Mouse (Mus musculus) hindbrain, postnatal 0 days (tissue): ENCODE results near the gene Gm10490. TPM values are rescaled to one million over a fixed set of nuclear protein-coding genes. Genes with fewer than 3 reads are reported as not detected.

ENCODE experiments used
- ATAC-seq: fragments of 200-750 bp; cut with Nextera tagmentation; 2 replicates; pipeline ENCODE4 v1.8.0; 2017; ENCODE audit warnings: mild to moderate bottlenecking, moderate TSS enrichment, moderate library complexity
- DNase-seq: peaks from one replicate; pipeline ENCODE4 v3.0.0-alpha.2; 2015; ENCODE audit warnings: low spot score
- H3K27ac ChIP-seq: fragments of 300-500 bp; sonication (generic); 2 replicates; pipeline ENCODE4 v1.5.1; 2014; ENCODE audit warnings: mild to moderate bottlenecking
- H3K27me3 ChIP-seq: fragments of 300-500 bp; sonication (generic); 2 replicates; pipeline ENCODE4 v1.6.1; 2014; ENCODE audit warnings: low read length, mixed read lengths; ENCODE audit not compliant: insufficient read depth
- H3K36me3 ChIP-seq: fragments of 300-500 bp; sonication (generic); 2 replicates; pipeline ENCODE4 v1.6.1; 2014; ENCODE audit warnings: low read length, mixed read lengths; ENCODE audit not compliant: insufficient read depth
- H3K4me1 ChIP-seq: fragments of 300-500 bp; sonication (generic); 2 replicates; pipeline ENCODE4 v1.6.1; 2014; ENCODE audit warnings: antibody characterized with exemption, low read length, mixed read lengths; ENCODE audit not compliant: insufficient read depth
- H3K4me2 ChIP-seq: fragments of 300-500 bp; sonication (generic); 2 replicates; pipeline ENCODE4 v1.6.1; 2014; ENCODE audit warnings: low read depth, mild to moderate bottlenecking, low read length, moderate library complexity, mixed read lengths
- H3K4me3 ChIP-seq: fragments of 300-500 bp; sonication (generic); 2 replicates; pipeline ENCODE4 v1.5.1; 2014; ENCODE audit warnings: low read length
- H3K9ac ChIP-seq: fragments of 300-500 bp; sonication (generic); replicated peaks from 2 replicates; pipeline ENCODE4 v1.6.1; 2014; ENCODE audit warnings: mild to moderate bottlenecking, low read length, moderate library complexity, mixed read lengths
- H3K9me3 ChIP-seq: fragments of 300-500 bp; sonication (generic); 2 replicates; pipeline ENCODE4 v1.6.1; 2016; ENCODE audit warnings: low read length, mixed read lengths
- CTCF ChIP-seq: IDR thresholded peaks from 2 replicates; pipeline ENCODE4 v1.5.1; 2016; ENCODE audit warnings: antibody characterized with exemption, control low read depth, low read depth
- WGBS: fragments of 180-500 bp; shearing (Covaris S2); extraction: QIAGEN DNeasy Blood & Tissue Kit; methylation state at CpG from one replicate; pipeline ENCODE4 v1.1.7; 2014; 5-methylcytosine and 5-hydroxymethylcytosine counted together
- polyA plus RNA-seq: library from polyadenylated mRNA; unstranded; fragments of >200 nt; fragmentation: Nextera tagmentation; extraction: Ambion mirVana; gene quantifications from 2 replicates; pipeline ENCODE4 v1.2.1, GENCODE M21; 2015
- total RNA-seq: library from RNA; depleted of rRNA; stranded (reverse); fragments of >200 nt; gene quantifications from 2 replicates; pipeline ENCODE4 v1.2.3, GENCODE M21; 2014; rRNA removed

The Gm10490 gene
- total and polyA plus RNA-seq, 2 experiments from 2014 or later, result not detected

DNA sequence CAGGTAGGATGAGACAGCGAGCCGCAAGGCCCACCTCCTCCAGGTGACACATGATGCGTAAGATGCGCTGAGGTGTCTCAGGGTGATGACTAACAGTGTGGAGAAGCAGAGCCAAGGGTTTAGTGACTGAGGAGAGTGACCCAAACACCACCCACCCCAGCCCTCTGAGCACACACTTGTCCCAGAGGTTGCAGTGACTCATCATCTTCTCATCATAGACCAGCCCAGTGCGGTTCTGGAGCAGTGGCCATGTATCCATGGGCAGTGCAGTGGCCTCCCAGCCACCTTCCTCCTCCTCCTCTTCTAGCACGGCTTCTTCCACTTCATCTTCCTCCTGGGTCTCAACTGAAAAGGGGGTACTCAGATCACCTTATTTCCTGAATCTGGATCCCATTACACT lies 28.3 kb downstream of the Gm10490 start:
- Histone ChIP-seq H3K27ac (no peak overlapping the region), H3K4me2 (no peak overlapping the region), H3K9me3 (no peaks in the 10 kb centered on the region), H3K36me3 (no peaks in the 10 kb centered on the region; the same call in 1 of the 2 replicates), H3K4me3 (no peak overlapping the region), H3K9ac (no peak overlapping the region), H3K27me3 (no peaks in the 10 kb centered on the region), H3K4me1 (no peaks in the 10 kb centered on the region)
- ATAC-seq (no peak), DNase-seq (no peak)
- WGBS, result 93% methylated on average over 6 of the region's 6 CpGs
- TF ChIP-seq CTCF, result no peak

- no peak for ATAC-seq
- H3K4me1 ChIP-seq, result no peaks in the 10 kb centered on the region
- DNase-seq, result no peak
- no peak for TF ChIP-seq CTCF
- no peaks in the 10 kb centered on the region for H3K27me3 ChIP-seq
- no peak overlapping the region for H3K4me2 ChIP-seq
- no peak overlapping the region for H3K9ac ChIP-seq
- no peak overlapping the region for H3K4me3 ChIP-seq
- H3K9me3 ChIP-seq, result no peaks in the 10 kb centered on the region
- no peaks in the 10 kb centered on the region for H3K36me3 ChIP-seq
- 76% methylated on average over 8 of the region's 8 CpGs for WGBS
- no peak overlapping the region for H3K27ac ChIP-seq
These were observed 36.3 kb downstream of the Gm10490 start for GRCm38 (mm10) chrX:7945618-7946017.

- H3K4me2 ChIP-seq, result peak within 1 kb of the TSS; percentile 55
- H3K9me3 ChIP-seq, result no peaks in the 10 kb centered on the region
- DNase-seq, result peak; percentile 7
These were observed 38.0 kb downstream of the Gm10490 start, which contains the start of gene Hdac6 for GRCm38 (mm10) chrX:7947108-7947899. Gene Hdac6, minus strand, starts transcription at chrX:7947889.

GRCm38 (mm10) chrX:7947900-7948492 lies 38.7 kb downstream of the Gm10490 start:
- Histone ChIP-seq H3K27me3 (no peaks in the 10 kb centered on the region), H3K4me2 (peak overlapping the region; percentile 52), H3K36me3 (no peaks in the 10 kb centered on the region), H3K9me3 (no peaks in the 10 kb centered on the region), H3K27ac (peak overlapping the region; percentile 75), H3K4me1 (no peaks in the 10 kb centered on the region), H3K4me3 (peak overlapping the region; percentile 45), H3K9ac (peak overlapping the region; percentile 52)
- DNase-seq, result peak; percentile 94
- WGBS, result 26% methylated on average over 38 of the region's 38 CpGs
- TF ChIP-seq CTCF, result no peak
- ATAC-seq, result peak; percentile 98

More at GRCm38 (mm10) chrX:7947108-7947899, 38.0 kb downstream of the Gm10490 start, which contains the start of gene Hdac6:
- Histone ChIP-seq H3K4me3 (peak within 1 kb of the TSS; percentile 45), H3K27me3 (no peaks in the 10 kb centered on the region), H3K27ac (peak within 1 kb of the TSS; percentile 75), H3K9ac (peak within 1 kb of the TSS; percentile 52), H3K4me1 (no peaks in the 10 kb centered on the region), H3K36me3 (no peaks in the 10 kb centered on the region)
- ATAC-seq, result peak; percentile 43
- WGBS, result 35% methylated on average over 33 of the region's 37 CpGs
- no peak for TF ChIP-seq CTCF

DNA sequence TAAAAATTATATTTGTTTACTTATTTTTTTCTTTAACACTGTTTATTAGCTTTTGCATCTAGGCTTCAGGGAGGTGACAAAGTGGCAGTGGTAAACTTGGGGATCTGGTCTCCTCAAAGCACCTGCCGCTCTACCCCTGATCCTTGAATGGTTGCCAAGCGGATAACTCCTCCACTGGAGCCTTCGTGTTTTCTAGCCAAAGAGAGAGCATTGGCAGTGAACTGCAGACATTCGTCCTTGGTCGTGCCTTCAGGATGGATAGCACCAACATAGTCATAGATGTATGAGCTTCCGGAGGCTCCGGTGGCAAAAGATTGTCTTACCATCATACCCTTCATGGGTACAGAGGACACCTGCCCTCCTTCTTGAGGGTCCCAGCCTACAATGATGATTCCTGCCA lies 40.7 kb downstream of the Gm10490 start:
- H3K9me3 ChIP-seq, result no peaks in the 10 kb centered on the region
- H3K4me2 ChIP-seq, result no peak overlapping the region
- no peak for TF ChIP-seq CTCF
- WGBS, result 89% methylated on average over 7 of the region's 7 CpGs
- no peaks in the 10 kb centered on the region for H3K36me3 ChIP-seq
- no peaks in the 10 kb centered on the region for H3K27me3 ChIP-seq
- DNase-seq (no peak), ATAC-seq (no peak)
- no peak overlapping the region for H3K27ac ChIP-seq
- no peak overlapping the region for H3K4me3 ChIP-seq
- H3K4me1 ChIP-seq, result no peaks in the 10 kb centered on the region
- H3K9ac ChIP-seq, result no peak overlapping the region

GRCm38 (mm10) chrX:7958868-7959267 lies 49.5 kb downstream of the Gm10490 start:
- H3K4me3 ChIP-seq, result no peak overlapping the region
- no peak for ATAC-seq
- no peak for TF ChIP-seq CTCF
- no peak overlapping the region for H3K9ac ChIP-seq
- H3K4me1 ChIP-seq, result no peaks in the 10 kb centered on the region
- H3K27ac ChIP-seq, result no peak overlapping the region
- no peak for DNase-seq
- no peaks in the 10 kb centered on the region for H3K36me3 ChIP-seq
- WGBS, result 94% methylated on average over 9 of the region's 9 CpGs
- no peaks in the 10 kb centered on the region for H3K27me3 ChIP-seq
- H3K9me3 ChIP-seq, result no peaks in the 10 kb centered on the region
- no peak overlapping the region for H3K4me2 ChIP-seq

Other genes starting within 250 kb of the Gm10490 start
- gene Plp2, start 238.2 kb upstream of the Gm10490 start, total RNA-seq, result 12.9 and 27.7 TPM in 2 replicates
- 25.2 and 26.5 TPM in 2 replicates for gene Plp2, start 238.2 kb upstream of the Gm10490 start, polyA plus RNA-seq
- 4.2 TPM in 1 of 2 replicates, not detected in the other for gene Magix, start 228.3 kb upstream of the Gm10490 start, total RNA-seq
- 0.18 and 0.29 TPM in 2 replicates for gene Magix, start 228.3 kb upstream of the Gm10490 start, polyA plus RNA-seq
- gene Gpkow, start 212.4 kb upstream of the Gm10490 start, total RNA-seq, result 11.0 and 12.0 TPM in 2 replicates
- gene Gpkow, start 212.4 kb upstream of the Gm10490 start, polyA plus RNA-seq, result 38.4 and 38.8 TPM in 2 replicates
- 33.2 and 40.6 TPM in 2 replicates for gene Wdr45, start 195.2 kb upstream of the Gm10490 start, total RNA-seq
- 34.0 and 36.4 TPM in 2 replicates for gene Wdr45, start 195.2 kb upstream of the Gm10490 start, polyA plus RNA-seq
- gene Gm45208, start 187.3 kb upstream of the Gm10490 start, total RNA-seq, result not detected in 2 replicates
- 0.66 and 1.2 TPM in 2 replicates for gene Gm45208, start 187.3 kb upstream of the Gm10490 start, polyA plus RNA-seq
- gene Praf2, start 181.1 kb upstream of the Gm10490 start, total RNA-seq, result 134 and 137 TPM in 2 replicates
- 129 and 134 TPM in 2 replicates for gene Praf2, start 181.1 kb upstream of the Gm10490 start, polyA plus RNA-seq
- gene Ccdc120, start 158.6 kb upstream of the Gm10490 start, total RNA-seq, result 183 and 387 TPM in 2 replicates
- 47.6 and 53.3 TPM in 2 replicates for gene Ccdc120, start 158.6 kb upstream of the Gm10490 start, polyA plus RNA-seq
- 27.8 and 36.1 TPM in 2 replicates for gene Tfe3, start 147.0 kb upstream of the Gm10490 start, total RNA-seq
- 21.4 and 21.5 TPM in 2 replicates for gene Tfe3, start 147.0 kb upstream of the Gm10490 start, polyA plus RNA-seq
- gene Gripap1, start 119.8 kb upstream of the Gm10490 start, total RNA-seq, result 23.4 and 28.3 TPM in 2 replicates
- gene Gripap1, start 119.8 kb upstream of the Gm10490 start, polyA plus RNA-seq, result 61.1 and 62.8 TPM in 2 replicates
- 3.1 and 3.4 TPM in 2 replicates for gene Kcnd1, start 87.3 kb upstream of the Gm10490 start, total RNA-seq
- 4.1 and 5.9 TPM in 2 replicates for gene Kcnd1, start 87.3 kb upstream of the Gm10490 start, polyA plus RNA-seq
- gene Otud5, start 68.2 kb upstream of the Gm10490 start, total RNA-seq, result 64.9 and 75.8 TPM in 2 replicates
- 36.8 and 37.3 TPM in 2 replicates for gene Otud5, start 68.2 kb upstream of the Gm10490 start, polyA plus RNA-seq
- gene Pim2, start 31.3 kb upstream of the Gm10490 start, total RNA-seq, result 13.9 and 18.3 TPM in 2 replicates
- 20.8 and 22.3 TPM in 2 replicates for gene Pim2, start 31.3 kb upstream of the Gm10490 start, polyA plus RNA-seq
- 38.0 and 61.0 TPM in 2 replicates for gene Slc35a2, start 25.5 kb upstream of the Gm10490 start, total RNA-seq
- gene Slc35a2, start 25.5 kb upstream of the Gm10490 start, polyA plus RNA-seq, result 43.7 and 46.2 TPM in 2 replicates
- gene Pqbp1, start 10.3 kb upstream of the Gm10490 start, total RNA-seq, result 83.8 and 100 TPM in 2 replicates
- gene Pqbp1, start 10.3 kb upstream of the Gm10490 start, polyA plus RNA-seq, result 200 and 201 TPM in 2 replicates
- gene Timm17b, start 10.2 kb upstream of the Gm10490 start, total RNA-seq, result 37.3 and 47.4 TPM in 2 replicates
- 125 and 133 TPM in 2 replicates for gene Timm17b, start 10.2 kb upstream of the Gm10490 start, polyA plus RNA-seq
- gene Gm10491, start 1.7 kb upstream of the Gm10490 start, total RNA-seq, result not detected in 2 replicates
- not detected in 2 replicates for gene Gm10491, start 1.7 kb upstream of the Gm10490 start, polyA plus RNA-seq
- 124 and 154 TPM in 2 replicates for gene Pcsk1n, start 10.3 kb downstream of the Gm10490 start, total RNA-seq
- gene Pcsk1n, start 10.3 kb downstream of the Gm10490 start, polyA plus RNA-seq, result 465 and 477 TPM in 2 replicates
- not detected in 2 replicates for gene Eras, start 19.1 kb downstream of the Gm10490 start, total RNA-seq
- not detected in 2 replicates for gene Eras, start 19.1 kb downstream of the Gm10490 start, polyA plus RNA-seq
- gene Hdac6, start 38.3 kb downstream of the Gm10490 start, total RNA-seq, result 97.9 and 105 TPM in 2 replicates
- 54.5 and 57.4 TPM in 2 replicates for gene Hdac6, start 38.3 kb downstream of the Gm10490 start, polyA plus RNA-seq
- not detected in 2 replicates for gene Gata1, start 68.5 kb downstream of the Gm10490 start, total RNA-seq
- gene Gata1, start 68.5 kb downstream of the Gm10490 start, polyA plus RNA-seq, result not detected in 2 replicates
- 1.9 TPM in 1 of 2 replicates, not detected in the other for gene Glod5, start 109.0 kb downstream of the Gm10490 start, total RNA-seq
- gene Glod5, start 109.0 kb downstream of the Gm10490 start, polyA plus RNA-seq, result 0.38 and 1.2 TPM in 2 replicates
- 32.3 and 43.9 TPM in 2 replicates for gene Suv39h1, start 165.2 kb downstream of the Gm10490 start, total RNA-seq
- gene Suv39h1, start 165.2 kb downstream of the Gm10490 start, polyA plus RNA-seq, result 34.1 and 35.2 TPM in 2 replicates
- gene Was, start 181.0 kb downstream of the Gm10490 start, total RNA-seq, result 0.11 and 0.99 TPM in 2 replicates
- 0.11 and 0.16 TPM in 2 replicates for gene Was, start 181.0 kb downstream of the Gm10490 start, polyA plus RNA-seq
- 377 and 393 TPM in 2 replicates for gene Wdr13, start 223.3 kb downstream of the Gm10490 start, total RNA-seq
- gene Wdr13, start 223.3 kb downstream of the Gm10490 start, polyA plus RNA-seq, result 53.9 and 55.1 TPM in 2 replicates
- 318 and 321 TPM in 2 replicates for gene Rbm3, start 236.3 kb downstream of the Gm10490 start, total RNA-seq
- gene Rbm3, start 236.3 kb downstream of the Gm10490 start, polyA plus RNA-seq, result 496 and 521 TPM in 2 replicates